Mouse (Mus musculus): ENCODE measurements around the gene Pgpep1. TPM values are rescaled to one million over a fixed set of nuclear protein-coding genes. Genes with fewer than 3 reads are reported as not detected.

Pgpep1 gene
- total and polyA plus RNA-seq, 3 experiments, result 12.3 to 30.0 (median 22.9) TPM

- H3K4me2 ChIP-seq (ENCODE audit: insufficient read depth, low read depth, poor library complexity, severe bottlenecking), result no peak overlapping the region
- H3K9me3 ChIP-seq (replicated peaks; ENCODE audit: low read length), result no peaks in the 10 kb centered on the region
- H3K4me3 ChIP-seq (replicated peaks in 1 of 3; ENCODE audit: low read depth in 2 of 3, low read length in 2 of 3, poor library complexity in 1 of 3), result no peak overlapping the region
- no peaks in the 10 kb centered on the region for H3K79me2 ChIP-seq (replicated peaks; ENCODE audit: control insufficient read depth, extremely low read depth, insufficient read depth, poor library complexity, severe bottlenecking)
- DNase-seq (ENCODE audit: extremely low read depth), result no peak
- no peak overlapping the region for H3K9ac ChIP-seq (ENCODE audit: insufficient read depth, low read depth)
- in situ Hi-C loops (cut with MboI; ENCODE audit: low pct_ligation_motif_present, low pct_unique_long_range_greater_than_20kb, low sequenced_read_pairs), result no loop called here
- H3K36me3 ChIP-seq (replicated peaks in 1 of 2; ENCODE audit: control insufficient read depth in 1 of 2, insufficient read depth in 1 of 2, low read length in 1 of 2), result no peaks in the 10 kb centered on the region
- TF ChIP-seq RCOR1 (conservative IDR thresholded peaks at IDR 0.05; ENCODE audit: low read depth, low read length), result no peak
- TF ChIP-seq SMC3 (IDR thresholded peaks at IDR 0.05; ENCODE audit: low read depth, low read length), result no peak
- no peak for TF ChIP-seq EP300 (IDR thresholded peaks at IDR 0.05; ENCODE audit: low read length)
- no peaks in the 10 kb centered on the region for H3K27me3 ChIP-seq (replicated peaks)
- H3K27ac ChIP-seq (ENCODE audit: insufficient read depth, low read depth), result no peak overlapping the region
- dilution Hi-C loops (cut with MboI; ENCODE audit: extremely low pct_ligation_motif_present, extremely low pct_unique_long_range_greater_than_20kb, low sequenced_read_pairs), result no loop called here
- H3K4me1 ChIP-seq (ENCODE audit: control insufficient read depth in 1 of 2, insufficient read depth in 2 of 2), result peaks cover 18 to 59% of the 10 kb centered on the region in 2 experiments
Measured at GRCm38 (mm10) chr8:70691230-70691629, 31.0 kb upstream of the Pgpep1 start.

DNA sequence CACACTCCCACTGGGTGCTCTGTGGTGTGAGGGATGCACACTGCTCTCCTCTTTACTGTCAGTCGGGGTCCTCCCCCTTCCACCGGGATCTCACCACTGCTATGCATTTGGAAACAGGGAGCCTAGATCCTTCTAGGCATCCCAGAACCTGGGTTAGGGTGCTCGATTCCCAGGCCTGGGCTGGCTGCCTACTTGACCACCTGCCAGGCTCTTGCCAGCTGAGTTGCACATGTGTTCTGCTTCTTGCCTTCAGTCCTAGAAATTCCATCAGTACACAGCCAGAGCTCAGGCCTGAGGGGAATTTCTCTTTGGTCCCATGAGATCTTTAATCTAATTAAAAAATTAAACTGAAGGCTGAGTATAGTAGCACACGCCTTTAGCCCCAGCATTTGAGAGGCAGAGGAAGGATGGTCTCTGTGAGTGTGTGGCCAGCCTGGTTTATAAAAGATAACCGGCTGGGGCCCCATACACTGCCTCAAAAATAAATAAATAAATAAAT is 29.8 kb upstream of the Pgpep1 start:
- Histone ChIP-seq H3K27me3 (replicated peaks) (no peaks in the 10 kb centered on the region), H3K36me3 (replicated peaks in 1 of 2; ENCODE audit: control insufficient read depth in 1 of 2, insufficient read depth in 1 of 2, low read length in 1 of 2) (no peaks in the 10 kb centered on the region), H3K4me1 (ENCODE audit: control insufficient read depth in 1 of 2, insufficient read depth in 2 of 2) (peaks cover 18 to 48% of the 10 kb centered on the region in 2 experiments), H3K4me3 (replicated peaks in 1 of 3; ENCODE audit: low read depth in 2 of 3, low read length in 2 of 3, poor library complexity in 1 of 3) (no peak overlapping the region), H3K9ac (ENCODE audit: insufficient read depth, low read depth) (no peak overlapping the region), H3K4me2 (ENCODE audit: insufficient read depth, low read depth, poor library complexity, severe bottlenecking) (no peak overlapping the region), H3K9me3 (replicated peaks; ENCODE audit: low read length) (no peaks in the 10 kb centered on the region), H3K79me2 (replicated peaks; ENCODE audit: control insufficient read depth, extremely low read depth, insufficient read depth, poor library complexity, severe bottlenecking) (no peaks in the 10 kb centered on the region), H3K27ac (ENCODE audit: insufficient read depth, low read depth) (no peak overlapping the region)
- dilution Hi-C loops (cut with MboI; ENCODE audit: extremely low pct_ligation_motif_present, extremely low pct_unique_long_range_greater_than_20kb, low sequenced_read_pairs), result no loop called here
- DNase-seq (ENCODE audit: extremely low read depth), result no peak
- in situ Hi-C loops (cut with MboI; ENCODE audit: low pct_ligation_motif_present, low pct_unique_long_range_greater_than_20kb, low sequenced_read_pairs), result no loop called here
- no peak for TF ChIP-seq JUND (conservative IDR thresholded peaks at IDR 0.05; ENCODE audit: low read depth, low read length)
- no peak for TF ChIP-seq ETS1 (conservative IDR thresholded peaks at IDR 0.05; ENCODE audit: low read depth, low read length)
- no peak for TF ChIP-seq USF2 (conservative IDR thresholded peaks at IDR 0.05; ENCODE audit: low read depth, low read length)
- no peak for TF ChIP-seq RCOR1 (conservative IDR thresholded peaks at IDR 0.05; ENCODE audit: low read depth, low read length)
- no peak for TF ChIP-seq RAD21 (IDR thresholded peaks at IDR 0.05; ENCODE audit: low read depth, low read length)
- no peak for TF ChIP-seq NELFE (IDR thresholded peaks at IDR 0.05; ENCODE audit: low read depth, low read length)
- no peak for TF ChIP-seq ELF1 (IDR thresholded peaks at IDR 0.05; ENCODE audit: low read depth, low read length)
- TF ChIP-seq E2F4 (IDR thresholded peaks at IDR 0.05; ENCODE audit: insufficient replicate concordance, low read depth, low read length), result no peak
- TF ChIP-seq USF1 (IDR thresholded peaks at IDR 0.05; ENCODE audit: low read depth, low read length), result no peak
- TF ChIP-seq MAFK (IDR thresholded peaks at IDR 0.05; ENCODE audit: insufficient replicate concordance, low read length), result no peak

DNA sequence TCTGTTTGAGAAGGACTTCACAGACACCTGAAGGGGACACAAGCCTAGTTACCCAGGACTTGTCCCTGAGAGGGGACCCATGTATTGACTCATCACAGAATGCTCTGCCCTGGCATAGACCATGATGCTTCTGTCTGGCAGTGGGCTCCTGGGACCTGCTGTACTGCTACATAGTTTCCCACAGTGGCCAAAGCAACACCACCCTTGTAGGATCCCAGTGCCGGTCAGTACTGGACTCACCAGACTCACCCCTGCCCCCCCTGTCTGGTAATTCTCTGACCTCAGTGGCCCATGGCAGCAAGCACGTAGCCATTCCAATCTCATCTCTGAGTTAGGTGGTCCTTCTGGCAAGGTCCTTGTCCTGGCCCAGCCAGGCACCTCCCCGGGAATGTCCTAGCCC is 27.9 kb upstream of the Pgpep1 start:
- TF ChIP-seq BHLHE40 (IDR thresholded peaks at IDR 0.05; ENCODE audit: low read depth, low read length), result no peak
- no peak for DNase-seq (ENCODE audit: extremely low read depth)
- no peaks in the 10 kb centered on the region for H3K9me3 ChIP-seq (replicated peaks; ENCODE audit: low read length)
- H3K4me2 ChIP-seq (ENCODE audit: insufficient read depth, low read depth, poor library complexity, severe bottlenecking), result no peak overlapping the region
- dilution Hi-C loops (cut with MboI; ENCODE audit: extremely low pct_ligation_motif_present, extremely low pct_unique_long_range_greater_than_20kb, low sequenced_read_pairs), result no loop called here
- H3K4me3 ChIP-seq (replicated peaks in 1 of 3; ENCODE audit: low read depth in 2 of 3, low read length in 2 of 3, poor library complexity in 1 of 3), result no peak overlapping the region
- no peaks in the 10 kb centered on the region for H3K27me3 ChIP-seq (replicated peaks)
- no peak overlapping the region for H3K9ac ChIP-seq (ENCODE audit: insufficient read depth, low read depth)
- H3K27ac ChIP-seq (ENCODE audit: insufficient read depth, low read depth), result no peak overlapping the region
- peaks cover 7 to 47% of the 10 kb centered on the region in 2 experiments for H3K4me1 ChIP-seq (ENCODE audit: control insufficient read depth in 1 of 2, insufficient read depth in 2 of 2)
- no peaks in the 10 kb centered on the region for H3K79me2 ChIP-seq (replicated peaks; ENCODE audit: control insufficient read depth, extremely low read depth, insufficient read depth, poor library complexity, severe bottlenecking)
- in situ Hi-C loops (cut with MboI; ENCODE audit: low pct_ligation_motif_present, low pct_unique_long_range_greater_than_20kb, low sequenced_read_pairs), result no loop called here
- H3K36me3 ChIP-seq (replicated peaks in 1 of 2; ENCODE audit: control insufficient read depth in 1 of 2, insufficient read depth in 1 of 2, low read length in 1 of 2), result no peaks in the 10 kb centered on the region
